Comparison of ENCODE assay signal across 31 mouse cellular contexts in genomic region chr10:127349810-127350209, GRCm38 (mm10). TPM values are rescaled to one million over a fixed set of nuclear protein-coding genes. Genes with fewer than 3 reads are reported as not detected.
A peak's percentile ranks its signal among the peaks of the same experiment; 100 is the strongest.
DNase-seq lines count a peak whose midpoint lies in the region; TF ChIP-seq lines count a peak whose summit lies in the region.
"Had no signal": no experiment of that assay in that cellular context is flagged by ENCODE, and none has a peak within 500 bp of the region (broad histone marks: within the 10 kb centered on the region; RNA-seq: fewer than 3 reads in every experiment).

No protein-coding gene starts in this region.

- peaks cover 13% of the 10 kb centered on the region; the same call in 1 of the 2 replicates for H3K79me2 ChIP-seq in liver, adult 2 months (ENCODE audit: control insufficient read depth, insufficient read depth, low read length)
- H3K79me2 ChIP-seq in CH12.LX (replicated peaks; ENCODE audit: control insufficient read depth, extremely low read depth, insufficient read depth, poor library complexity, severe bottlenecking) = no peaks in the 10 kb centered on the region

- WGBS in liver, adult 2 months = 24% methylated on average over 8 of the region's 8 CpGs

- TF ChIP-seq EP300 in CH12.LX (IDR thresholded peaks at IDR 0.05; ENCODE audit: low read length) = no peak

- TF ChIP-seq POLR2A in liver, adult 2 months (IDR thresholded peaks at IDR 0.05; ENCODE audit: extremely low read depth, insufficient read depth, low read length) = no peak
- TF ChIP-seq POLR2A in CH12.LX (IDR thresholded peaks at IDR 0.05; ENCODE audit: low read depth, low read length) = no peak

- H3K4me3 ChIP-seq in liver, adult 2 months (ENCODE audit: insufficient read depth, low read depth, low read length) = peak overlapping the region; percentile 67
- H3K4me3 ChIP-seq in CH12.LX (replicated peaks in 1 of 3; ENCODE audit: low read depth in 2 of 3, low read length in 2 of 3, poor library complexity in 1 of 3) = peak overlapping the region in 2 of 3 experiments; percentile 62 to 86
- peak overlapping the region; percentile 69 for H3K4me3 ChIP-seq in E14TG2a.4 (replicated peaks; ENCODE audit: low read length)
- H3K4me3 ChIP-seq: heart, adult 2 months had no signal

- peaks cover 17% of the 10 kb centered on the region for H3K4me1 ChIP-seq in liver, adult 2 months (ENCODE audit: control insufficient read depth, insufficient read depth, low read length)
- H3K4me1 ChIP-seq in CH12.LX (ENCODE audit: control insufficient read depth in 1 of 2, insufficient read depth in 2 of 2) (peaks cover 19 to 32% of the 10 kb centered on the region in 2 experiments), E14TG2a.4 (replicated peaks; ENCODE audit: low read depth, low read length) (peaks cover 49% of the 10 kb centered on the region)

- H3K9me3 ChIP-seq in CH12.LX (replicated peaks; ENCODE audit: low read length) (peaks cover 8% of the 10 kb centered on the region), E14TG2a.4 (ENCODE audit: low read length) (no peaks in the 10 kb centered on the region)
- H3K9me3 ChIP-seq: forebrain, embryonic 10.5 days; heart, embryonic 13.5 days; limb, embryonic 13.5 days had no signal

- TF ChIP-seq CTCF in liver, adult 2 months (IDR thresholded peaks at IDR 0.05; ENCODE audit: low read depth, low read length) = no peak
- no peak for TF ChIP-seq CTCF in CH12.LX (conservative IDR thresholded peaks at IDR 0.05 in 1 of 2, IDR thresholded peaks at IDR 0.05 in 1 of 2; ENCODE audit: low read depth in 2 of 2, low read length in 2 of 2)
- no peak for TF ChIP-seq CTCF in E14TG2a.4 (conservative IDR thresholded peaks at IDR 0.05; ENCODE audit: low read length)

- dilution Hi-C loops in CH12.LX (cut with MboI; ENCODE audit: extremely low pct_ligation_motif_present, extremely low pct_unique_long_range_greater_than_20kb, low sequenced_read_pairs) = no loop called here

- peak overlapping the region; percentile 80 for H3K9ac ChIP-seq in liver, adult 2 months (ENCODE audit: low read depth, low read length)
- H3K9ac ChIP-seq in CH12.LX (ENCODE audit: insufficient read depth, low read depth) = no peak overlapping the region
- H3K9ac ChIP-seq: hindbrain, embryonic 14.5 days had no signal

- H3K36me3 ChIP-seq in liver, adult 2 months (ENCODE audit: control insufficient read depth, insufficient read depth, low read length) = peaks cover 7% of the 10 kb centered on the region; the same call in 1 of the 2 replicates
- H3K36me3 ChIP-seq in CH12.LX (replicated peaks in 1 of 2; ENCODE audit: control insufficient read depth in 1 of 2, insufficient read depth in 1 of 2, low read length in 1 of 2) (peaks cover 3 to 17% of the 10 kb centered on the region in 2 experiments), E14TG2a.4 (ENCODE audit: insufficient read depth, low read length) (no peaks in the 10 kb centered on the region)
- H3K36me3 ChIP-seq: forebrain, embryonic 10.5 days; G1E; heart, embryonic 13.5 days; limb, embryonic 13.5 days had no signal

- peak overlapping the region; percentile 95 for H3K27ac ChIP-seq in liver, adult 2 months (replicated peaks; ENCODE audit: insufficient read depth, low read depth, low read length)
- H3K27ac ChIP-seq in CH12.LX (ENCODE audit: insufficient read depth, low read depth) = no peak overlapping the region
- H3K27ac ChIP-seq: heart, adult 2 months; heart, embryonic 13.5 days; hindbrain, embryonic 14.5 days; limb, embryonic 13.5 days had no signal

- DNase-seq in heart, adult 11 months = peak; percentile 84
- DNase-seq in heart, adult 8-10 months (ENCODE audit: low spot score) = no peak
- DNase-seq in liver, adult 2 months (ENCODE audit: extremely low read depth, low read depth, low spot score) = no peak
- DNase-seq in liver = no peak
- DNase-seq in CH12.LX (ENCODE audit: extremely low read depth) = no peak
- no peak for DNase-seq in kidney, adult 9 months
- DNase-seq: adrenal gland, adult 8-10 months; gastrocnemius, postnatal 36 days had no signal

- no peaks in the 10 kb centered on the region for H3K27me3 ChIP-seq in liver, adult 2 months (ENCODE audit: control insufficient read depth, insufficient read depth, low read length)
- H3K27me3 ChIP-seq in CH12.LX (replicated peaks) (peaks cover 5% of the 10 kb centered on the region), E14TG2a.4 (ENCODE audit: insufficient read depth, low read length) (peaks cover 6% of the 10 kb centered on the region; the same call in 1 of the 2 replicates)
- H3K27me3 ChIP-seq: limb, embryonic 13.5 days had no signal

- in situ Hi-C loops in CH12.LX (cut with MboI; ENCODE audit: low pct_ligation_motif_present, low pct_unique_long_range_greater_than_20kb, low sequenced_read_pairs) = no loop called here

- H3K4me2 ChIP-seq in CH12.LX (ENCODE audit: insufficient read depth, low read depth, poor library complexity, severe bottlenecking) = peak overlapping the region; percentile 73; the same call in 1 of the 2 replicates

- TF ChIP-seq RAD21 in CH12.LX (IDR thresholded peaks at IDR 0.05; ENCODE audit: low read depth, low read length) = no peak

TF ChIP-seq in CH12.LX, 34 proteins besides CTCF, POLR2A, EP300 and RAD21:
- no peak for TF ChIP-seq TBP (conservative IDR thresholded peaks at IDR 0.05; ENCODE audit: low read depth, low read length)
- TF ChIP-seq PAX5 (IDR thresholded peaks at IDR 0.05; ENCODE audit: low read length) = no peak
- TF ChIP-seq MAZ (IDR thresholded peaks at IDR 0.05; ENCODE audit: low read depth, low read length) = no peak
- TF ChIP-seq ETS1 (conservative IDR thresholded peaks at IDR 0.05; ENCODE audit: low read depth, low read length) = no peak
- no peak for TF ChIP-seq UBTF (IDR thresholded peaks at IDR 0.05; ENCODE audit: low read depth, low read length)
- no peak for TF ChIP-seq E2F4 (IDR thresholded peaks at IDR 0.05; ENCODE audit: insufficient replicate concordance, low read depth, low read length)
- TF ChIP-seq POLR2AphosphoS2 (IDR thresholded peaks at IDR 0.05; ENCODE audit: low read depth, low read length) = no peak

RNA-seq across cellular contexts. Expression of gene Inhbe, which starts 4.4 kb away (rescaled TPM):
- total RNA-seq in heart, adult 8-10 months (2022) = not detected
- 4.8 and 7.5 TPM in 2 replicates for total RNA-seq in liver, adult 2 months (2014; rRNA removed)
- polyA plus RNA-seq in liver, adult 2 months (2012; rRNA removed) = 20.8 and 22.6 TPM in 2 replicates
- 1.3 and 2.6 TPM in 2 replicates for total RNA-seq in CH12.LX (2012; rRNA removed)
- 0.85 and 0.89 TPM in 2 replicates for total RNA-seq in CH12.LX (2014; rRNA removed)
- polyA plus RNA-seq in CH12.LX (2012; ENCODE audit: insufficient read length, low read depth) = 0.65 and 0.83 TPM in 2 replicates
- total RNA-seq: gastrocnemius, adult 2 months; gastrocnemius, postnatal 36 days; heart, adult 2 months; heart, postnatal 10 days; hematopoietic stem cell, adult 5-6 weeks; layer of hippocampus, postnatal 10 days had no signal
- polyA plus RNA-seq: embryonic facial prominence, embryonic 11.5 days; forebrain, embryonic 10.5 days; heart, adult 2 months; heart, embryonic 13.5 days; lung, embryonic 16.5 days; midbrain, embryonic 11.5 days; neural tube, embryonic 11.5 days; small intestine, adult 2 months; stomach, embryonic 14.5 days; urinary bladder, adult 2 months had no signal

RNA-seq across cellular contexts. Expression of gene Gli1, which starts 8.0 kb away (rescaled TPM):
- 1 to 10 TPM; 1.1 to 1.7 (median 1.3) TPM for total RNA-seq in heart, adult 8-10 months (2022)
- total RNA-seq in liver, adult 2 months (2014; rRNA removed) = not detected in 2 replicates
- polyA plus RNA-seq in liver, adult 2 months (2012; rRNA removed) = 0.04 TPM in 2 replicates
- total RNA-seq in CH12.LX (2012; rRNA removed) (0.13 and 0.42 TPM in 2 replicates), CH12.LX (2014; rRNA removed) (not detected in 2 replicates)
- 0.10 and 0.14 TPM in 2 replicates for polyA plus RNA-seq in CH12.LX (2012; ENCODE audit: insufficient read length, low read depth)
- total RNA-seq: hematopoietic stem cell, adult 5-6 weeks; megakaryocyte, adult 5-6 weeks; neutrophil, adult 5-6 weeks had no signal

RNA-seq across cellular contexts. Expression of gene Inhbc, which starts 20.4 kb away (rescaled TPM):
- total RNA-seq in heart, adult 8-10 months (2022) = not detected
- total RNA-seq in liver, adult 2 months (2014; rRNA removed) = 8.2 and 18.4 TPM in 2 replicates
- 58.0 and 61.8 TPM in 2 replicates for polyA plus RNA-seq in liver, adult 2 months (2012; rRNA removed)
- total RNA-seq in CH12.LX (2012; rRNA removed) = 0.08 and 0.38 TPM in 2 replicates
- not detected in 2 replicates for total RNA-seq in CH12.LX (2014; rRNA removed)
- 0.20 TPM in 1 of 2 replicates, not detected in the other for polyA plus RNA-seq in CH12.LX (2012; ENCODE audit: insufficient read length, low read depth)
- total RNA-seq: adrenal gland, adult 8-10 months; gastrocnemius, adult 2 months; gastrocnemius, postnatal 36 days; heart, adult 2 months; heart, postnatal 10 days; hematopoietic stem cell, adult 5-6 weeks; layer of hippocampus, postnatal 10 days; megakaryocyte, adult 5-6 weeks; neutrophil, adult 5-6 weeks had no signal
- polyA plus RNA-seq: embryonic facial prominence, embryonic 11.5 days; forebrain, embryonic 10.5 days; frontal cortex, adult 2 months; G1E; heart, adult 2 months; heart, embryonic 13.5 days; hindbrain, embryonic 14.5 days; intestine, postnatal 0 days; limb, embryonic 13.5 days; lung, embryonic 16.5 days; midbrain, embryonic 11.5 days; midbrain, embryonic 16.5 days; neural tube, embryonic 11.5 days; small intestine, adult 2 months; urinary bladder, adult 2 months had no signal

RNA-seq across cellular contexts. Expression of gene Arhgap9, which starts 28.0 kb away (rescaled TPM):
- 1 to 10 TPM; 1.5 to 3.2 (median 3.0) TPM for total RNA-seq in heart, adult 8-10 months (2022)
- 1.5 and 2.0 TPM in 2 replicates for total RNA-seq in liver, adult 2 months (2014; rRNA removed)
- 1.8 and 2.1 TPM in 2 replicates for polyA plus RNA-seq in liver, adult 2 months (2012; rRNA removed)
- total RNA-seq in CH12.LX (2012; rRNA removed) (32.5 and 33.7 TPM in 2 replicates), CH12.LX (2014; rRNA removed) (32.4 and 34.0 TPM in 2 replicates)
- 42.4 and 44.7 TPM in 2 replicates for polyA plus RNA-seq in CH12.LX (2012; ENCODE audit: insufficient read length, low read depth)

RNA-seq across cellular contexts. Expression of gene R3hdm2, which starts 30.3 kb away (rescaled TPM):
- 100 to 1,000 TPM; 150 to 177 (median 168) TPM for total RNA-seq in heart, adult 8-10 months (2022)
- 15.8 and 17.5 TPM in 2 replicates for total RNA-seq in liver, adult 2 months (2014; rRNA removed)
- 66.9 and 70.1 TPM in 2 replicates for polyA plus RNA-seq in liver, adult 2 months (2012; rRNA removed)
- total RNA-seq in CH12.LX (2012; rRNA removed) = 7.3 and 8.7 TPM in 2 replicates
- 4.2 and 7.0 TPM in 2 replicates for total RNA-seq in CH12.LX (2014; rRNA removed)
- polyA plus RNA-seq in CH12.LX (2012; ENCODE audit: insufficient read length, low read depth) = 23.6 and 29.2 TPM in 2 replicates
